Mouse (Mus musculus): Measurements from ENCODE around the gene Mdh1b. TPM values are rescaled to one million over a fixed set of nuclear protein-coding genes. Genes with fewer than 3 reads are reported as not detected.
A peak's percentile ranks its signal among the peaks of the same experiment; 100 is the strongest.

Mdh1b gene
- 1 to 10 TPM; 1.1 to 1.5 TPM for total RNA-seq (2021)
- long read RNA-seq, experiment 1: 0 reads
- long read RNA-seq, experiment 2, partial matches to known transcripts: 1 of 1 reads
- long read RNA-seq, experiment 2, other reads (novel, unspliced or antisense): 0 of 1 reads

DNA sequence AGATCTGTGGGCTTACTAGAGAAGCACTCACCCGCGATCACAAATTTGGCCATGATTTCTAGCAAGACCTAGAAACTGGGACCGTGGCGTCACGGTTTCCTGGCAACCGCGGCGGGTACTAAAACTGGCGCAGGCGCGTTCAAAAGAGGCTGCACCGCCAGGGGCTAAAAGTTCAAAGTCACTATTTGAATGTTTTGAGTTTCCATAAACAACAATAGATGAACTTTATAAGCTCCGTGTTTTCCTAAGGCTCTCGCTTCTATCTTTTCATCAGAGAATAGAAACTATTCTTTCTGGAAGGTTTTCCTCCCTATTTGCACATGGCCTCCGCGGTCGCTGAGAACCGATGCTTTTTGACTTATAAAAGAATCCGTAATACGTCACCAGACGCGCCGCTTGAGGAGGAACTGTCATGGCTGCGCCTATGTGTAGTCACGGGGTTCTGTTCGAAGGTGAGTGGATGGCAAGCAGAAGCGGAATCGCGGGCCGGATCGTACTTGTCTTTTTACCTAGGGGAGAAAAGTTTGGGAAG is at the start of gene Mdh1b, which contains the start of gene Fastkd2:
TSS of gene Mdh1b (minus strand) at position 79 of the 532 bp plus-strand sequence.
TSS of gene Fastkd2 (plus strand) at position 375 of the 532 bp plus-strand sequence.
- peak; percentile 92 for DNase-seq (ENCODE audit: low spot score in 2 of 2)

DNA sequence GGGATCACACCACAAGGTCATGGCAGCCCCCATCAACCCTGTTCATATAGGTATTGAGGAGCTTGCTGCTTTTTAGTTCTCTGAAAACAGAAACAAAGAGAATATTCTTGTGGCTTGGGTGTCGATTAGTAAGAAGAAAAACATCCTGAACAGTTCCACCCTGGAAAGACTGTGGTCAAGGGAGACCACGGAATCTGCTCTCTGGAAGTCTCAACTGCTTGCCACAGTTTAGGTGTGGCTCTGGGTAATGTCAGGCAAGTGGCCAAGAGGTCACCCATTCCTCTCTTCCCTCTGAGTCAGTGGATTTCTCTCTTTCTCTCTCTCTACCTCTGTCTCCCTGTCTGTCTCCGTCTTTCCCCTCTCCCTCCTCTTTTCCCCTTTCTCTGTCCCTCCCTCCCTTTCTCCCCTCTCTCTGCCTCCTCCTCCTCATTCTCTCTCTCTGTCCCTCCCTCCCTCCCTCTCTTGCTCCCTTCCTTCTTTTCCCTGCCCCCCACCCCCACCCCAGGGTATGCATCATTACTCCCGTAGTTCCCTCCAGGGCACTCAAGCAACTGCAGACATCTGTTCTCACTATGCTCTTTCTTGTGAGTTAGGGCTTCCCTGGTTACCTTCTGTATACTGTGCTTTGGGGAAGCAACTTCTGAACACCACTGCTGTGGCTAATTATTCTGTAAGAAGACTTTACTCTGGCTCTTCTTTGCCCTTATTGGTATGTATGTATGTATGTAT is 46.9 kb upstream of the Mdh1b start:
- no peak for DNase-seq (ENCODE audit: low spot score in 2 of 2)

DNA sequence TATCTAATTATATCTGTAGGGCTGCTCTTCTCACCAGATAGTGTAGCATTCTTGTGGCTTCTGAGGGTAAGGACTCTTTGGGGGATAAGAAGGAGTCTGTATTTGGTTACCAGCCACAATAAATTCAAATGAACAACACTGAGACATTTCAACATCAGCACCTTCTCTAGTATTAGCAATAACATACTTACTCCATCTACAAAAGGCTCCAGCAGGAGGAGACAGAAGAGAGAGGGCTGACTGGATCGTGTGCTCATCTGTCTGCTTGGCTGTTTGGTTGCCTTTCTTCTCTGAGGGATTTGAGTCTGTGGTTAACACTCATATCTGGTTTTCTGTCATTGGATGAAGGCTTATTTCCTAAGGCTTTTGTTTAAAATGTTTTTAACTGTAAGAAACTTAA is 46.3 kb upstream of the Mdh1b start:
- DNase-seq (ENCODE audit: low spot score in 2 of 2): no peak

DNA sequence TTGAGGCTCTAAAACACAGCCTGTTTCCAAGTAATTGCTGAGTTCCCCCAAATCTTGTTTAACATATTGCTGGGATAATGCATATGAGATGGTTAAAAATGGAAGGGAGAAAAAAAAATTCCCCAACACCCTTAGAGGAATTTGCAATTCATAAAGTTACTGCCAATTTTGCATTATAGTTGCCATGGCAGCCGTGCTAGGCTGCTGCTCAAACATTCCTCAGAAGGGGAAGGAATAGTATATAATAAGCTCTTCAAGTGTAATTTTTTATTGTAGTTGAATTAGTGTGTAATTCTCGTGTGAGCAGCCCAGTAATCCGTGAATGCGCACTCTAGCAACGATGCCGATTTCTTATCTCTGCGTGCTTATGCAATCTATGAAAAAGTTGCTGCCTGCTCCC is 40.2 kb upstream of the Mdh1b start:
- peak in 1 of 2 experiments; percentile 31 for DNase-seq (ENCODE audit: low spot score in 2 of 2)

GRCm38 (mm10) chr1:63769167-63769566 is 39.0 kb upstream of the Mdh1b start, which contains the start of gene 4933402D24Rik:
TSS of gene 4933402D24Rik (minus strand) at chr1:63769267.
- DNase-seq (ENCODE audit: low spot score in 2 of 2): no peak

DNA sequence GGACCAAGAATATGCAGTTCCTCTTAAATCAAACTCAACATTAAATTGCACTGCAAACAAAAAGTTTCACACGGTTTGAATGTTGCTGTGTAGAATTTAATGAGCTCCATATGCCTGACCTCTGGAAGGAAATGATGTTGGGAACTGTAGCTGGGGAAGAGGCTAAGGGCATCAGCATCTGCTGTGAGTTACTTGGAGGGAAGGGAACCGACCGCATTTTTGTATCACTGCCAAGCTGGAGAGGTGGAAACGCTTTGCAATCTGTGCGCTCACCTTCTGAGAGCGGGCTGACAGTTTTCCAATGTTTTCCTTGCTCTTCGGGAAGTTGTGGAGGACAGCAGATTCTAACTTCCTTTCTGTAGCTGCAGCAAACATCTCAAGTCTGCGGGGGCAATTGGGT is 38.0 kb upstream of the Mdh1b start:
- no peak for DNase-seq (ENCODE audit: low spot score in 2 of 2)

DNA sequence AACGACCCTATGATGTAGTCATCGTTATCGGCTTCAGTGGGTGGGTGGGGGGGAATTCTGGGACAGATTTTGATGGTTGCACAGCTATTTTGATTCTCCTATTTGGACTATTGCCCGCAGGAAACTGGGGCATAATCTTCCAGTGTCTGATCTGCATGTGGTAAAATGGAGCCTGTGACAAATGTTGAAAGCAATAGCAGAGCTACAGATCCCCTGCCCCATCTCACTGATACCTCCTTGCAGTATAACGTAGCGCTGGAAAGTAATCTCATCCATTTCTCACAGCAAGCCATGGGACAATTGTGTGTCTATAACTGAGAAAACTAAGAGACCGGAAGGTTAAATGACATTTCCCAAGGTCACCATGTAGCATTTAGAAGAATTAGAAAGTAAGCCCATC is 34.3 kb upstream of the Mdh1b start:
- no peak for DNase-seq (ENCODE audit: low spot score in 2 of 2)

DNA sequence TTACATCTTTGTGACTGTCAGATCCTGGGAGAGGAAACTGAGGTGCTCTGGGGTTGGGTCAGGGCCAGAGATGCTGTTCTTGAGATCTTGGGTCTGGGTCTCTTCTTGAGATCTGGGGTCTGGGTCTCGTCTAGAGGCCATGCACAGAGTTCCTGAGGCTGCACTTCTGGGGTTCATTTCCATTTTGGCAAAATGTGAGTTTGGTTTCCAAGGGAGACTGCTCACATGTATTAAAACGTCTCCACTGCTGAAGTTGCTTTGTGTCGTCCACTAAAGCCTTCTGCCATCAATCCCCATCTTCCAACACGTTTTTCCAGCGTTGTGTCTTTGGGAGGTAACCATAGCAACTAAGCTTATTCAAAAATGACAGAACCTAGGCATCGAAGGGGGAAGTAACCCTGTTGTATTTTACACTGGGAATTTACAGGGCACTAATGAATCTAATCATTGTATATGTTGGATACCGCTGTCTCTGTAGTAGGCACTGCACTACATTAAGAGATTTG is 33.8 kb upstream of the Mdh1b start:
- no peak for DNase-seq (ENCODE audit: low spot score in 2 of 2)

GRCm38 (mm10) chr1:63763212-63763694 is 33.1 kb upstream of the Mdh1b start:
- DNase-seq (ENCODE audit: low spot score in 2 of 2): peak; percentile 64 to 65

DNA sequence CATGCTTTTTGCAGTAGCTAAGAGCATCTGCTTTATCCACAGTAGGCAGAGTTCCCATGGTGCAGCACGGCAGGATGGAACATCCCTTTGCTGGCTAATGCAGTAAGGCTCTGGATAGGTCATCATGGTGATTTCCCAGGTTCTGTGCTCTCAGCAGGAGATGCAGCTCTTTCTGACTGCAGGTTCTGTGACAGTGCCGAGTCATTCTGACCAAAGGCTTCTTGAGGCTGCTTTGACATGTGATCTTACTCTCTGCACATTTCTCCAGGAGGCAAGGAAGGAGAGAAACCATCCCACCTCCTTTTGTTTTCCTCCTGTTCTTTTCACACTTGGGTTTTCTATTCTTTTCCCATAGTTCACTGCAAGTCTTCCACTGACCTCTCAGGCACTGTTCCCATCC is 25.9 kb upstream of the Mdh1b start:
- DNase-seq (ENCODE audit: low spot score in 2 of 2): no peak

DNA sequence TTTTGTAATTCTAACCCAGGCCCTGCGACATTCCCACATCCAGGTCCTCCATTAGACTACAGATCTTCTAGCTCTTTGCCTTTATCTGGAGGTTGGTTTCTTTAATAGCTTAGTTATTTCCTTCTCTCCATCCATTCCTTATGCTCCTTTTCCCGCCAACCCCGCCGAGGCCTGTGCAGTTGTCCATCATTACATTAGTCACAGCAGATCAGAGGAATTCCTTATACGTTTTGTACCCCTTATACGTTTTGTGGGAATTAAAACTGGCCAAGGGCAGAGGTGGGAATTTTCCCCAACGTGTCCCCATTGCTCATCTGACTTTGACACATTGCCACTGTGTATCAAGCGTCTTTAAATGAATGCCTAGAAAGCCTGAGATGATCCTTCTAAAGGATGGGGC is 322 bp downstream of the Mdh1b start:
- peak in 1 of 2 experiments; percentile 6 for DNase-seq (ENCODE audit: low spot score in 2 of 2)

DNA sequence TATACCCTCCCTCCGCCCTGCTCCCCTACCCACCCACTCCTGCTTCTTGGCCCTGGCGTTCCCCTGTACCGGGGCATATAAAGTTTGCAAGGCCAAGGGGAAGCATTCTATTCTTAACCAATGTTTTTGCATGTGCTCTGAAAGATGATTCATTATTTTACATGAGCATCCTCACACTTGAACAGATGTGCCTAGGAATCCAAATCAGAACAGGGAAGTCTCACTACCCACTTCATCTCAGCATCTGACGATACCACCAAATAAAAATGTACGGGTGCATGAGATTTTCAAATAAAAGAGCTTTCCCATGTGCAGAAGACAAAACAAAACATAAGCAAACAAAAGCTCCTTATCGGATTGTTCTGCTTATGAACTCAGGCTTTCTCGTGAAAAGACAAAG is 10.0 kb downstream of the Mdh1b start:
- peak; percentile 5 to 10 for DNase-seq (ENCODE audit: low spot score in 2 of 2)

GRCm38 (mm10) chr1:63708876-63709275 is 21.2 kb downstream of the Mdh1b start:
- no peak for DNase-seq (ENCODE audit: low spot score in 2 of 2)

DNA sequence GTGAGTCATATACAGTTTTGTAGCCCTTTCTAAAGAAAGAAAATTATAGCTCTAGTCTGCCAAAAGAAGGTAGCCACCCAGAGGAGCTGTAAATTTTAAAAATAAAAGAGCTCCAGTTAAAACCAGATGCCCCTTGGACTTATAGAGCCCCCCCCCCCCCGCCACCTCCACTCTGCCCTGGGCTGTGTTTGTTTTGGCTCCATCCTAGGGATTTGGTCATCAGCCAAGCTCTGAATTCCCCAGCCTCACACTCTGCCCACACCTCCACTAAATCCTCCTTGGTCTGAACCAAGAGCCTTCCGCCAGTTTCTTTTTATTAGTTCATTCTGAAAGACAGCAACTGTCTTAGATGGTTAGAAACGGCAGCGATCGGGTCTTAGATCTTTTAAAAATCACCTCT is 24.4 kb downstream of the Mdh1b start:
- no peak for DNase-seq (ENCODE audit: low spot score in 2 of 2)

GRCm38 (mm10) chr1:63696861-63697260 is 33.3 kb downstream of the Mdh1b start:
- no peak for DNase-seq (ENCODE audit: low spot score in 2 of 2)

GRCm38 (mm10) chr1:63686827-63687226 is 43.3 kb downstream of the Mdh1b start, which contains the start of gene Dytn:
TSS of gene Dytn (minus strand) at chr1:63686927.
- DNase-seq (ENCODE audit: low spot score in 2 of 2): no peak

DNA sequence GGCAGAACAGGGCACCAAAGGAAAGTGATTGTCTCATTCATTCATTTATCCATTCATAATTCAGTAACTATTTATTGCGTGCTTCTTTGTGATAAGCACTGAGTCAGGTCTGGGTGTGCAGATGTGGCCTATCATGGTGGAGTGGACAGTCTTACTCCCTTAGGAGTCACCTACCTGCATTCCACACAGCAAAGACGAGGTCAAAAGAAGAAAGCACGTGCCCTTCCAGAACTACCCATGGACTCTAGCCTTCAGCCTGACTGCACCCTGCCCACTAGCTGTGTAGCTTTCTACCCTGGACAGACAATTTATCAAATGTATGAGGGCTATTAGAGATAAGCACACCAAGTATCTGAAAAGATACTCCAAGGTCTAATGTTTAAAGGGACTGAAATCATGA is 54.1 kb downstream of the Mdh1b start:
- DNase-seq (ENCODE audit: low spot score in 2 of 2): no peak

DNA sequence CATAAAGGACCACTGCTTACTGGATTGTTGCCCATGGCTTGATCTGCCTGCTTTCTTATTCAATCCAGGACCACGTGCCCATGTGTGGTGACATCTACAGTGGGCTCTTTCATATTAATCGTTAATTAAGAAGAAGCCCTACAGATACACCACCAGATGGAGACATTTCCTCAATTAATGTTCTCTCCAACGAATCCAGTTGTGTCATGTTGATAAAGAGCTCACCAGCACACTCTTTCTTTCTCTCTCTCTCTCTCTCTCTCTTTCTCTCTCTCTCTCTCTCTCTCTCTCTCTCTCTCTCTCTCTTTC is 61.3 kb downstream of the Mdh1b start:
- no peak for DNase-seq (ENCODE audit: low spot score in 2 of 2)

DNA sequence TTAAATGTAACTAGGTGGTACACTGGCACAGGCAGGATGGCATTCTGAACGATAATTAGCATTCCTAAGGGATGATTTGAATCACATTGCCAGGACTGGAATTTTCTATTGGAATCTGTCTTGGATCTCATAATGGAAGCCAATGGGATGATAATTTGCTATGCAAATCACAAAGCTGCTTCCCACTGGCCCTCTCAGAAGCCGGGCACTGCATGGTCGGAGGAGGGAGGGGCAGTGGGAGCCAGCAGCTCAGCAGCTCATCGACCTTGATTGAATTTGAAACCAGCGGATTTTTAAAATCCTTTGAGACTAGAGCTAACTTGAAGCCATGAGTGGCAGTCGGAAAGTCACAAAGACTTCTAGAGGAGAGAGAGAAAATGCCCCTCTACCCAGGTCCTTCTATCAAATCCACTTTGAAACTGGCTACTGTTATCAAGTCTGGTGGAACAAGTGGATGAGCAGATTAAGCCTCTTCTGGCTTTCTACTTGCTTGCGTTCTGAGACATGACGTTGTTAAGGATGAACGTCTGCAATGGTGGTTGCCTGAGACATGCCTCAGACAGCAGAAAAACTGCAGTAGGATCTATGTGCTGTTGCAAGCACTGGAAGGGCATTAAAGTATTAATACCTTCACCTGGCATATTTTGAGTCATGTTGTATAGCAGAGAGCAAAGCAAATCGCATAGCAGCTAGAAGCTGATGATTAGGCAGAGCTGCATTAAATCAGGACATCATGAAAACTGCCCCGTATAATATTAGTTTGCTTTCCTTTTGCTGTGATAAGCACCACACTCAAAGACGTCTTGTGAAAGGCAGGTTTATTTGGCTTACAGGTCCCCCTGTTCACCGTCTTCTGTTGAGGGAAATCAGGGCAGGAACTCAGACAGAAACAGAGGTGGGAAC is 61.9 kb downstream of the Mdh1b start:
- no peak for DNase-seq (ENCODE audit: low spot score in 2 of 2)

GRCm38 (mm10) chr1:63667201-63667948 is 62.7 kb downstream of the Mdh1b start:
- DNase-seq (ENCODE audit: low spot score in 2 of 2): no peak

DNA sequence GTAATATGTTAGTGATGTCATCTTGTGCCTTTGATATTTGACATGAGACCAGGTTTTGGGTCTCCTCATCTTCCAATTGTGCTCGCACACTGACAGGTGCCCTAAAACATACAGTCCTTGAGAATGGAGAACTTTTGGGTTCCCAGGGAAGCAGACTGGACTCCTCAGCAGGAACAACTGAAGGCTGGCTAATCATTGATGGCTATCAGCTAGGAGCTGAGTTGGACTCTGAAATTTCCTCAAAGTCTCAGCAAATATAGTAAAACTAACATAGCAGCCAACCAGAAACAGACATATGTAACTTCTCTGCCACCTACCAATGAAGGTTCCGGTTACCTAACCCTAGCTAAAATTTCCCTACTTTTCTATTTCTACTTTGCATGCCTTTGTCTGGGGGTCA is 64.0 kb downstream of the Mdh1b start:
- no peak for DNase-seq (ENCODE audit: low spot score in 2 of 2)
